Mouse (Mus musculus) liver, embryonic 11.5 days (tissue): Measurements from ENCODE around the gene Syt8. TPM values are rescaled to one million over a fixed set of nuclear protein-coding genes. Genes with fewer than 3 reads are reported as not detected.
A peak's percentile ranks its signal among the peaks of the same experiment; 100 is the strongest.

Experiments
- ATAC-seq: fragments of 200-750 bp; cut with Nextera tagmentation; replicated peaks from 2 replicates; pipeline ENCODE4 v1.8.0; 2017; ENCODE audit warnings: moderate number of reproducible peaks, mild to moderate bottlenecking, moderate TSS enrichment, moderate library complexity; ENCODE audit not compliant: low FRiP score
- DNase-seq: peaks from one replicate; pipeline ENCODE4 v3.0.0-alpha.2; 2017; ENCODE audit warnings: low spot score
- H3K27ac ChIP-seq: fragments of 300-500 bp; sonication (generic); 2 replicates; pipeline ENCODE4 v1.5.1; 2014; ENCODE audit warnings: mild to moderate bottlenecking, low read depth, low read length, control low read depth
- H3K27me3 ChIP-seq: fragments of 300-500 bp; sonication (generic); replicated peaks from 2 replicates; pipeline ENCODE4 v1.6.1; 2014; ENCODE audit warnings: low read length, mixed read lengths; ENCODE audit not compliant: control insufficient read depth, insufficient read depth
- H3K36me3 ChIP-seq: fragments of 300-500 bp; sonication (generic); 2 replicates; pipeline ENCODE4 v1.6.1; 2014; ENCODE audit warnings: mild to moderate bottlenecking, low read length, moderate library complexity, mixed read lengths; ENCODE audit not compliant: control insufficient read depth, insufficient read depth
- H3K4me1 ChIP-seq: fragments of 300-500 bp; sonication (generic); replicated peaks from 2 replicates; pipeline ENCODE4 v1.6.1; 2014; ENCODE audit warnings: low read length, mixed read lengths; ENCODE audit not compliant: control insufficient read depth, insufficient read depth
- H3K4me2 ChIP-seq: fragments of 300-500 bp; sonication (generic); 2 replicates; pipeline ENCODE4 v1.6.1; 2014; ENCODE audit warnings: mild to moderate bottlenecking, control low read depth, moderate library complexity
- H3K4me3 ChIP-seq: fragments of 300-500 bp; sonication (generic); 2 replicates; pipeline ENCODE4 v1.5.1; 2014; ENCODE audit warnings: low read depth, low read length, control low read depth
- H3K9ac ChIP-seq: fragments of 300-500 bp; sonication (generic); 2 replicates; pipeline ENCODE4 v1.6.1; 2014; ENCODE audit warnings: low read depth, low read length, control low read depth
- H3K9me3 ChIP-seq: fragments of 300-500 bp; sonication (generic); 2 replicates; pipeline ENCODE4 v1.6.1; 2016; ENCODE audit warnings: low read length, inconsistent platforms, mixed read lengths; ENCODE audit not compliant: control insufficient read depth
- WGBS: fragments of 180-500 bp; shearing (Covaris S2); extraction: QIAGEN DNeasy Blood & Tissue Kit; methylation state at CpG from one replicate; pipeline ENCODE4 v1.1.7; 2014; 5-methylcytosine and 5-hydroxymethylcytosine counted together
- polyA plus RNA-seq: library from polyadenylated mRNA; unstranded; fragments of >200 nt; fragmentation: Nextera tagmentation; extraction: Ambion mirVana; gene quantifications from 2 replicates; pipeline ENCODE4 v1.2.1, GENCODE M21; 2014

The Syt8 gene
- polyA plus RNA-seq, 1 experiment from 2014 or later, result 0.41 TPM

- no peak for DNase-seq
- Histone ChIP-seq H3K9ac (no peak overlapping the region), H3K9me3 (no peaks in the 10 kb centered on the region), H3K4me3 (no peak overlapping the region), H3K4me2 (no peak overlapping the region), H3K36me3 (no peaks in the 10 kb centered on the region), H3K27ac (no peak overlapping the region), H3K27me3 (no peaks in the 10 kb centered on the region), H3K4me1 (peaks cover 7% of the 10 kb centered on the region; the same call in 1 of the 2 replicates)
- WGBS, result 92% methylated on average over 2 of the region's 2 CpGs
- no peak for ATAC-seq
Observed at GRCm38 (mm10) chr7:142418027-142418426, 16.6 kb upstream of the Syt8 start.

- Histone ChIP-seq H3K4me1 (0 out of 2 replicates have a peak, but pooled peaks cover 7% of the 10 kb centered on the region), H3K9me3 (no peaks in the 10 kb centered on the region), H3K4me3 (no peak overlapping the region), H3K27ac (no peak overlapping the region), H3K4me2 (no peak overlapping the region), H3K27me3 (no peaks in the 10 kb centered on the region), H3K36me3 (no peaks in the 10 kb centered on the region), H3K9ac (no peak overlapping the region)
- 91% methylated on average over 8 of the region's 8 CpGs for WGBS
- DNase-seq (no peak), ATAC-seq (no peak)
Observed at GRCm38 (mm10) chr7:142418679-142419078, 16.0 kb upstream of the Syt8 start.

GRCm38 (mm10) chr7:142419887-142420286 is 14.8 kb upstream of the Syt8 start:
- no peak overlapping the region for H3K4me3 ChIP-seq
- 0 out of 2 replicates have a peak, but pooled peaks cover 7% of the 10 kb centered on the region for H3K4me1 ChIP-seq
- H3K27ac ChIP-seq, result peak overlapping the region; percentile 80
- DNase-seq (no peak), ATAC-seq (peak; percentile 84)
- no peaks in the 10 kb centered on the region for H3K36me3 ChIP-seq
- H3K9ac ChIP-seq, result peak overlapping the region; percentile 27; the same call in 1 of the 2 replicates
- 55% methylated on average over 5 of the region's 5 CpGs for WGBS
- H3K9me3 ChIP-seq, result no peaks in the 10 kb centered on the region
- peak overlapping the region; percentile 33 for H3K4me2 ChIP-seq
- no peaks in the 10 kb centered on the region for H3K27me3 ChIP-seq

- no peak overlapping the region for H3K4me3 ChIP-seq
- H3K27ac ChIP-seq, result no peak overlapping the region
- 0 out of 2 replicates have a peak, but pooled peaks cover 7% of the 10 kb centered on the region for H3K4me1 ChIP-seq
- WGBS, result 64% methylated on average over 2 of the region's 2 CpGs
- no peaks in the 10 kb centered on the region for H3K36me3 ChIP-seq
- no peak overlapping the region for H3K4me2 ChIP-seq
- H3K9me3 ChIP-seq, result no peaks in the 10 kb centered on the region
- DNase-seq (no peak), ATAC-seq (no peak)
- H3K9ac ChIP-seq, result no peak overlapping the region
- no peaks in the 10 kb centered on the region for H3K27me3 ChIP-seq
Observed at GRCm38 (mm10) chr7:142421826-142422225, 12.8 kb upstream of the Syt8 start.

GRCm38 (mm10) chr7:142425641-142426213 is 8.9 kb upstream of the Syt8 start:
- ATAC-seq, result no peak
- Histone ChIP-seq H3K27ac (no peak overlapping the region), H3K27me3 (no peaks in the 10 kb centered on the region), H3K4me1 (0 out of 2 replicates have a peak, but pooled peaks cover 4% of the 10 kb centered on the region), H3K36me3 (no peaks in the 10 kb centered on the region), H3K4me3 (no peak overlapping the region), H3K4me2 (no peak overlapping the region), H3K9ac (no peak overlapping the region), H3K9me3 (no peaks in the 10 kb centered on the region)
- 72% methylated on average over 11 of the region's 11 CpGs for WGBS
- no peak for DNase-seq

GRCm38 (mm10) chr7:142428213-142428612 is 6.4 kb upstream of the Syt8 start:
- H3K9ac ChIP-seq, result no peak overlapping the region
- H3K4me2 ChIP-seq, result no peak overlapping the region
- H3K9me3 ChIP-seq, result no peaks in the 10 kb centered on the region
- no peak overlapping the region for H3K4me3 ChIP-seq
- H3K4me1 ChIP-seq, result no peaks in the 10 kb centered on the region
- peak; percentile 56 for DNase-seq
- 4% methylated on average over 7 of the region's 7 CpGs for WGBS
- ATAC-seq, result no peak
- H3K27me3 ChIP-seq, result peaks cover 3% of the 10 kb centered on the region; the same call in 1 of the 2 replicates
- no peak overlapping the region for H3K27ac ChIP-seq
- H3K36me3 ChIP-seq, result no peaks in the 10 kb centered on the region

GRCm38 (mm10) chr7:142430160-142430678 is 4.4 kb upstream of the Syt8 start:
- no peaks in the 10 kb centered on the region for H3K36me3 ChIP-seq
- H3K4me2 ChIP-seq, result no peak overlapping the region
- H3K4me3 ChIP-seq, result no peak overlapping the region
- peaks cover 8% of the 10 kb centered on the region; the same call in 1 of the 2 replicates for H3K4me1 ChIP-seq
- no peaks in the 10 kb centered on the region for H3K9me3 ChIP-seq
- DNase-seq (no peak), ATAC-seq (no peak)
- peaks cover 3% of the 10 kb centered on the region; the same call in 1 of the 2 replicates for H3K27me3 ChIP-seq
- H3K9ac ChIP-seq, result no peak overlapping the region
- WGBS, result 65% methylated on average over 12 of the region's 12 CpGs
- H3K27ac ChIP-seq, result no peak overlapping the region

GRCm38 (mm10) chr7:142431106-142431505 is 3.5 kb upstream of the Syt8 start:
- 90% methylated on average over 14 of the region's 14 CpGs for WGBS
- peaks cover 8% of the 10 kb centered on the region; the same call in 1 of the 2 replicates for H3K4me1 ChIP-seq
- peaks cover 3% of the 10 kb centered on the region; the same call in 1 of the 2 replicates for H3K27me3 ChIP-seq
- H3K9me3 ChIP-seq, result no peaks in the 10 kb centered on the region
- ATAC-seq, result no peak
- no peak overlapping the region for H3K9ac ChIP-seq
- DNase-seq, result no peak
- no peak overlapping the region for H3K4me2 ChIP-seq
- no peak overlapping the region for H3K27ac ChIP-seq
- no peaks in the 10 kb centered on the region for H3K36me3 ChIP-seq
- H3K4me3 ChIP-seq, result no peak overlapping the region

- ATAC-seq (no peak), DNase-seq (no peak)
- no peak overlapping the region for H3K4me3 ChIP-seq
- WGBS, result 36% methylated on average over 19 of the region's 19 CpGs
- no peak overlapping the region; the same call in 1 of the 2 replicates for H3K9ac ChIP-seq
- peaks cover 8% of the 10 kb centered on the region; the same call in 1 of the 2 replicates for H3K4me1 ChIP-seq
- H3K4me2 ChIP-seq, result no peak overlapping the region
- no peak overlapping the region for H3K27ac ChIP-seq
- H3K36me3 ChIP-seq, result no peaks in the 10 kb centered on the region
- H3K9me3 ChIP-seq, result no peaks in the 10 kb centered on the region
- H3K27me3 ChIP-seq, result peaks cover 3% of the 10 kb centered on the region; the same call in 1 of the 2 replicates
Observed at GRCm38 (mm10) chr7:142433623-142434022, 1.0 kb upstream of the Syt8 start.
